Mouse (Mus musculus): ENCODE measurements around the gene Zfp809. TPM values are rescaled to one million over a fixed set of nuclear protein-coding genes. Genes with fewer than 3 reads are reported as not detected.

Zfp809 gene
- polyA plus RNA-seq (2012; rRNA removed) (2.8 and 4.7 TPM in 2 replicates), polyA plus RNA-seq (2014; fragmentation: Nextera tagmentation; extraction: Ambion mirVana) (6.0 and 6.5 TPM in 2 replicates)

GRCm38 (mm10) chr9:22225581-22226388, at the start of gene Zfp809:
Gene Zfp809 (plus strand): TSS chr9:22225714.
- Histone ChIP-seq H3K4me1 (replicated peaks; ENCODE audit: control insufficient read depth in 2 of 2, insufficient read depth in 2 of 2, low read length in 1 of 2) (no peaks in the 10 kb centered on the region; a peak in 1 of 4 replicates), H3K27ac (peak within 1 kb of the TSS; percentile 78), H3K9ac (replicated peaks) (peak within 1 kb of the TSS; percentile 87), H3K36me3 (replicated peaks; ENCODE audit: control insufficient read depth, insufficient read depth, low read depth) (no peaks in the 10 kb centered on the region), H3K4me2 (ENCODE audit: low read depth) (peak within 1 kb of the TSS; percentile 78), H3K9me3 (ENCODE audit: control insufficient read depth, low read length) (no peaks in the 10 kb centered on the region), H3K4me3 (ENCODE audit: insufficient read depth in 1 of 2, low read depth in 2 of 2, low read length in 2 of 2) (peak within 1 kb of the TSS; percentile 77 to 82), H3K27me3 (ENCODE audit: control insufficient read depth, insufficient read depth, low read length) (no peaks in the 10 kb centered on the region)
- ATAC-seq (ENCODE audit: insufficient read depth) (peak; percentile 98), DNase-seq (ENCODE audit: low read depth in 3 of 3, low spot score in 3 of 3) (peak; percentile 98)
- TF ChIP-seq EP300 (IDR thresholded peaks at IDR 0.05; ENCODE audit: low read depth): no peak
- TF ChIP-seq CTCF (IDR thresholded peaks at IDR 0.05; ENCODE audit: low read depth): peak; percentile 97
- under 1% methylated on average over 35 of the region's 35 CpGs for WGBS (ENCODE audit: insufficient replicate concordance)

GRCm38 (mm10) chr9:22188025-22188611, 37.4 kb upstream of the Zfp809 start, which contains the start of gene Zfp872:
Gene Zfp872 (plus strand): TSS chr9:22188090.
- no peak for ATAC-seq (ENCODE audit: insufficient read depth)
- WGBS (ENCODE audit: insufficient replicate concordance): 20% methylated on average over 43 of the region's 43 CpGs
- DNase-seq (ENCODE audit: low read depth in 3 of 3, low spot score in 3 of 3): no peak

GRCm38 (mm10) chr9:22196412-22196811, 29.1 kb upstream of the Zfp809 start:
- Histone ChIP-seq H3K36me3 (replicated peaks; ENCODE audit: control insufficient read depth, insufficient read depth, low read depth) (no peaks in the 10 kb centered on the region), H3K4me2 (ENCODE audit: low read depth) (no peak overlapping the region), H3K9ac (replicated peaks) (no peak overlapping the region), H3K27ac (no peak overlapping the region), H3K4me3 (ENCODE audit: insufficient read depth in 1 of 2, low read depth in 2 of 2, low read length in 2 of 2) (no peak overlapping the region), H3K9me3 (ENCODE audit: control insufficient read depth, low read length) (peaks cover 6% of the 10 kb centered on the region), H3K4me1 (replicated peaks; ENCODE audit: control insufficient read depth in 2 of 2, insufficient read depth in 2 of 2, low read length in 1 of 2) (no peaks in the 10 kb centered on the region), H3K27me3 (ENCODE audit: control insufficient read depth, insufficient read depth, low read length) (no peaks in the 10 kb centered on the region)
- 31% methylated on average over 5 of the region's 5 CpGs for WGBS (ENCODE audit: insufficient replicate concordance)
- no peak for DNase-seq (ENCODE audit: low read depth in 3 of 3, low spot score in 3 of 3)
- TF ChIP-seq EP300 (IDR thresholded peaks at IDR 0.05; ENCODE audit: low read depth) (no peak), CTCF (IDR thresholded peaks at IDR 0.05; ENCODE audit: low read depth) (no peak)
- ATAC-seq (ENCODE audit: insufficient read depth): no peak

More at GRCm38 (mm10) chr9:22188025-22188611, 37.4 kb upstream of the Zfp809 start, which contains the start of gene Zfp872:
- no peak within 1 kb of the TSS; a peak in 1 of 4 replicates for H3K4me3 ChIP-seq (ENCODE audit: insufficient read depth in 1 of 2, low read depth in 2 of 2, low read length in 2 of 2)
- peaks cover 2% of the 10 kb centered on the region for H3K9me3 ChIP-seq (ENCODE audit: control insufficient read depth, low read length)
- H3K4me1 ChIP-seq (replicated peaks; ENCODE audit: control insufficient read depth in 2 of 2, insufficient read depth in 2 of 2, low read length in 1 of 2): no peaks in the 10 kb centered on the region
- no peak within 1 kb of the TSS for H3K27ac ChIP-seq
- no peak within 1 kb of the TSS for H3K9ac ChIP-seq (replicated peaks)
- TF ChIP-seq CTCF (IDR thresholded peaks at IDR 0.05; ENCODE audit: low read depth) (no peak), EP300 (IDR thresholded peaks at IDR 0.05; ENCODE audit: low read depth) (no peak)
- peak within 1 kb of the TSS; percentile 30 for H3K4me2 ChIP-seq (ENCODE audit: low read depth)
- no peaks in the 10 kb centered on the region for H3K36me3 ChIP-seq (replicated peaks; ENCODE audit: control insufficient read depth, insufficient read depth, low read depth)
- H3K27me3 ChIP-seq (ENCODE audit: control insufficient read depth, insufficient read depth, low read length): peaks cover 11% of the 10 kb centered on the region

GRCm38 (mm10) chr9:22213785-22214194, 11.7 kb upstream of the Zfp809 start:
- H3K27me3 ChIP-seq (ENCODE audit: control insufficient read depth, insufficient read depth, low read length): no peaks in the 10 kb centered on the region
- no peak for DNase-seq (ENCODE audit: low read depth in 3 of 3, low spot score in 3 of 3)
- H3K36me3 ChIP-seq (replicated peaks; ENCODE audit: control insufficient read depth, insufficient read depth, low read depth): no peaks in the 10 kb centered on the region
- ATAC-seq (ENCODE audit: insufficient read depth): no peak
- no peak overlapping the region for H3K27ac ChIP-seq
- H3K4me3 ChIP-seq (ENCODE audit: insufficient read depth in 1 of 2, low read depth in 2 of 2, low read length in 2 of 2): no peak overlapping the region
- no peaks in the 10 kb centered on the region; a peak in 1 of 4 replicates for H3K4me1 ChIP-seq (replicated peaks; ENCODE audit: control insufficient read depth in 2 of 2, insufficient read depth in 2 of 2, low read length in 1 of 2)
- no peak for TF ChIP-seq CTCF (IDR thresholded peaks at IDR 0.05; ENCODE audit: low read depth)
- no peak for TF ChIP-seq EP300 (IDR thresholded peaks at IDR 0.05; ENCODE audit: low read depth)
- H3K9ac ChIP-seq (replicated peaks): no peak overlapping the region
- no peaks in the 10 kb centered on the region for H3K9me3 ChIP-seq (ENCODE audit: control insufficient read depth, low read length)
- 34% methylated on average over 2 of the region's 2 CpGs for WGBS (ENCODE audit: insufficient replicate concordance)
- no peak overlapping the region for H3K4me2 ChIP-seq (ENCODE audit: low read depth)

GRCm38 (mm10) chr9:22214549-22214948, 11.0 kb upstream of the Zfp809 start:
- no peaks in the 10 kb centered on the region for H3K9me3 ChIP-seq (ENCODE audit: control insufficient read depth, low read length)
- no peaks in the 10 kb centered on the region; a peak in 1 of 4 replicates for H3K4me1 ChIP-seq (replicated peaks; ENCODE audit: control insufficient read depth in 2 of 2, insufficient read depth in 2 of 2, low read length in 1 of 2)
- TF ChIP-seq EP300 (IDR thresholded peaks at IDR 0.05; ENCODE audit: low read depth): no peak
- no peak for TF ChIP-seq CTCF (IDR thresholded peaks at IDR 0.05; ENCODE audit: low read depth)
- no peak overlapping the region for H3K9ac ChIP-seq (replicated peaks)
- H3K27ac ChIP-seq: no peak overlapping the region
- ATAC-seq (ENCODE audit: insufficient read depth) (no peak), DNase-seq (ENCODE audit: low read depth in 3 of 3, low spot score in 3 of 3) (peak in 1 of 3 experiments; percentile 16)
- no peak overlapping the region for H3K4me3 ChIP-seq (ENCODE audit: insufficient read depth in 1 of 2, low read depth in 2 of 2, low read length in 2 of 2)
- no peaks in the 10 kb centered on the region for H3K27me3 ChIP-seq (ENCODE audit: control insufficient read depth, insufficient read depth, low read length)
- no peaks in the 10 kb centered on the region for H3K36me3 ChIP-seq (replicated peaks; ENCODE audit: control insufficient read depth, insufficient read depth, low read depth)
- no peak overlapping the region for H3K4me2 ChIP-seq (ENCODE audit: low read depth)
- 21% methylated on average over 2 of the region's 2 CpGs for WGBS (ENCODE audit: insufficient replicate concordance)
